Mouse (Mus musculus): Measurements from ENCODE around the gene Ccdc65.
A peak's percentile ranks its signal among the peaks of the same experiment; 100 is the strongest.

Gene Ccdc65

GRCm38 (mm10) chr15:98692171-98692715 is 15.8 kb upstream of the Ccdc65 start:
- DNase-seq (ENCODE audit: low spot score) = no peak

GRCm38 (mm10) chr15:98695726-98696125 is 12.3 kb upstream of the Ccdc65 start:
- DNase-seq (ENCODE audit: low spot score) = no peak

GRCm38 (mm10) chr15:98696216-98696615 is 11.8 kb upstream of the Ccdc65 start:
- no peak for DNase-seq (ENCODE audit: low spot score)

- DNase-seq (ENCODE audit: low spot score) = peak; percentile 79
These were observed 8.6 kb upstream of the Ccdc65 start for GRCm38 (mm10) chr15:98699190-98700105.

- no peak for DNase-seq (ENCODE audit: low spot score)
These were observed 3.7 kb upstream of the Ccdc65 start for GRCm38 (mm10) chr15:98704312-98704711.

- peak; percentile 71 for DNase-seq (ENCODE audit: low spot score)
These were observed 2.4 kb downstream of the Ccdc65 start for GRCm38 (mm10) chr15:98710442-98710841.

- no peak for DNase-seq (ENCODE audit: low spot score)
These were observed 6.2 kb downstream of the Ccdc65 start for GRCm38 (mm10) chr15:98714230-98714652.

GRCm38 (mm10) chr15:98717301-98717700 is 9.3 kb downstream of the Ccdc65 start:
- no peak for DNase-seq (ENCODE audit: low spot score)

GRCm38 (mm10) chr15:98722191-98722590 is 14.2 kb downstream of the Ccdc65 start:
- no peak for DNase-seq (ENCODE audit: low spot score)

GRCm38 (mm10) chr15:98722854-98723253 is 14.8 kb downstream of the Ccdc65 start:
- DNase-seq (ENCODE audit: low spot score) = peak; percentile 31

GRCm38 (mm10) chr15:98724441-98724840 is 16.4 kb downstream of the Ccdc65 start:
- no peak for DNase-seq (ENCODE audit: low spot score)

GRCm38 (mm10) chr15:98726079-98726478 is 18.1 kb downstream of the Ccdc65 start:
- no peak for DNase-seq (ENCODE audit: low spot score)

- DNase-seq (ENCODE audit: low spot score) = no peak
These were observed 18.7 kb downstream of the Ccdc65 start for GRCm38 (mm10) chr15:98726746-98727145.

GRCm38 (mm10) chr15:98727443-98728321 is 19.7 kb downstream of the Ccdc65 start, which contains the start of gene Fkbp11:
TSS of gene Fkbp11 (minus strand) at chr15:98728198.
- no peak for DNase-seq (ENCODE audit: low spot score)

- DNase-seq (ENCODE audit: low spot score) = no peak
These were observed 20.4 kb downstream of the Ccdc65 start for GRCm38 (mm10) chr15:98728366-98728765.

GRCm38 (mm10) chr15:98729791-98730545 is 22.0 kb downstream of the Ccdc65 start:
- DNase-seq (ENCODE audit: low spot score) = no peak

- DNase-seq (ENCODE audit: low spot score) = no peak
These were observed 22.8 kb downstream of the Ccdc65 start for GRCm38 (mm10) chr15:98730790-98731189.

- DNase-seq (ENCODE audit: low spot score) = no peak
These were observed 24.1 kb downstream of the Ccdc65 start for GRCm38 (mm10) chr15:98732006-98732531.

GRCm38 (mm10) chr15:98733370-98733769 is 25.4 kb downstream of the Ccdc65 start:
- no peak for DNase-seq (ENCODE audit: low spot score)

GRCm38 (mm10) chr15:98733976-98734566 is 26.1 kb downstream of the Ccdc65 start:
- no peak for DNase-seq (ENCODE audit: low spot score)

- DNase-seq (ENCODE audit: low spot score) = no peak
These were observed 28.5 kb downstream of the Ccdc65 start for GRCm38 (mm10) chr15:98736521-98736920.
